20 mouse cellular contexts compared by ENCODE assay signal in the genomic region with DNA sequence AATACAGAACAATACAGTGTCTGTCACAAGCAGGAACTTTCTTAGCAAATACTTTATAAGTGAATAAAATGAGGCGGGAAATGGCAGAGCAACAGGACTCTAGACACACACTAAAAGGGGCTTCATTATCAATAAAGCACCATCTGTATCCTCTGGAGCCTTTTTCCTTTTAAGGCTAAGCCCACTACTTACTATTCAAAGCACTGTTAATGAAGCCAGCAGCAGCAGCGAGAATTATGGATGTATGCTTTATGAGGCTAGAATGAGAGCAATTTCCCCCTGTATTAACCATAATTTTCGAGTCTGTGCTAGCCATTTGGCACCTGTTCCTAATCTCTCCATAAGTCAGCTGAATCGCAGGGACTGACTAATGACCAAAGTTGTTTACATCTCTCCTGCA.
"Had no signal": no experiment of that assay in that cellular context is flagged by ENCODE, and none has a peak within 500 bp of the region (broad histone marks: within the 10 kb centered on the region; RNA-seq: fewer than 3 reads in every experiment).

No protein-coding gene starts in this region.

- H3K9me3 ChIP-seq: liver, embryonic 15.5 days; lung, embryonic 15.5 days; midbrain, embryonic 15.5 days; neural tube, embryonic 13.5 days had no signal

- H3K27me3 ChIP-seq: liver, embryonic 15.5 days; lung, embryonic 15.5 days; megakaryocyte, embryonic 14.5 days; midbrain, embryonic 15.5 days; neural tube, embryonic 13.5 days had no signal

- H3K9ac ChIP-seq: liver, embryonic 15.5 days; liver, postnatal 0 days; lung, embryonic 15.5 days; midbrain, embryonic 15.5 days; neural tube, embryonic 13.5 days had no signal

- H3K4me1 ChIP-seq: liver, embryonic 15.5 days; lung, embryonic 15.5 days; megakaryocyte, embryonic 14.5 days; midbrain, embryonic 15.5 days; neural tube, embryonic 13.5 days had no signal

- H3K27ac ChIP-seq: liver, embryonic 15.5 days; lung, embryonic 15.5 days; macrophage; midbrain, embryonic 15.5 days; neural tube, embryonic 13.5 days had no signal

- H3K4me3 ChIP-seq: liver, embryonic 15.5 days; lung, embryonic 15.5 days; megakaryocyte, embryonic 14.5 days; midbrain, embryonic 15.5 days; neural tube, embryonic 13.5 days had no signal

- DNase-seq: liver, postnatal 0 days; lung, adult 2 months; lung, postnatal 14 days; lung, postnatal 36 days; retina, postnatal 1 day; right cerebral cortex, adult 18-20 months; right cerebral cortex, postnatal 25 days; right cerebral cortex, postnatal 4 days; spleen, adult 18-20 months; thymus, adult 18-20 months; thymus, postnatal 14 days; thymus, postnatal 36 days had no signal

- H3K36me3 ChIP-seq: liver, embryonic 15.5 days; lung, embryonic 15.5 days; midbrain, embryonic 15.5 days; neural tube, embryonic 13.5 days had no signal

- ATAC-seq: liver, postnatal 0 days; lung, postnatal 0 days; midbrain, embryonic 15.5 days had no signal

- H3K4me2 ChIP-seq: liver, embryonic 15.5 days; lung, embryonic 15.5 days; midbrain, embryonic 11.5 days; midbrain, embryonic 15.5 days; neural tube, embryonic 13.5 days had no signal
